Comparison of ENCODE assay signal across 8 mouse cellular contexts in genomic region chrX:10991871-10992210, GRCm38 (mm10).
DNase-seq lines count a peak whose midpoint lies in the region; ATAC-seq and TF ChIP-seq lines count a peak whose summit lies in the region.
"Had no signal": no experiment of that assay in that cellular context is flagged by ENCODE, and none has a peak within 500 bp of the region (broad histone marks: within the 10 kb centered on the region; RNA-seq: fewer than 3 reads in every experiment).

No protein-coding gene starts in this region.

- no peaks in the 10 kb centered on the region for H3K36me3 ChIP-seq in forebrain, embryonic 11.5 days (ENCODE audit: control insufficient read depth, insufficient read depth, low read length)
- no peaks in the 10 kb centered on the region for H3K36me3 ChIP-seq in hindbrain, postnatal 0 days (ENCODE audit: insufficient read depth, low read length)
- no peaks in the 10 kb centered on the region for H3K36me3 ChIP-seq in midbrain, embryonic 16.5 days (ENCODE audit: control insufficient read depth, insufficient read depth, low read length)

- H3K27me3 ChIP-seq in forebrain, embryonic 11.5 days (ENCODE audit: control insufficient read depth, insufficient read depth, low read length): no peaks in the 10 kb centered on the region
- no peaks in the 10 kb centered on the region for H3K27me3 ChIP-seq in hindbrain, postnatal 0 days (ENCODE audit: insufficient read depth, low read length)
- H3K27me3 ChIP-seq in midbrain, embryonic 16.5 days (ENCODE audit: control insufficient read depth, insufficient read depth, low read depth, low read length): no peaks in the 10 kb centered on the region

- no peaks in the 10 kb centered on the region; the same call in 1 of the 2 replicates for H3K4me1 ChIP-seq in forebrain, embryonic 11.5 days (replicated peaks; ENCODE audit: control insufficient read depth, insufficient read depth, low read length)
- H3K4me1 ChIP-seq in hindbrain, postnatal 0 days (ENCODE audit: insufficient read depth, low read length): no peaks in the 10 kb centered on the region
- H3K4me1 ChIP-seq in midbrain, embryonic 16.5 days (ENCODE audit: control insufficient read depth, insufficient read depth, low read length): peaks cover 5% of the 10 kb centered on the region; the same call in 1 of the 2 replicates

- no peak overlapping the region for H3K9ac ChIP-seq in forebrain, embryonic 11.5 days (ENCODE audit: low read length)
- H3K9ac ChIP-seq in hindbrain, postnatal 0 days (replicated peaks; ENCODE audit: low read length): no peak overlapping the region
- H3K9ac ChIP-seq in midbrain, embryonic 16.5 days (ENCODE audit: low read depth, low read length): peak overlapping the region; percentile 53; the same call in 1 of the 2 replicates
- H3K9ac ChIP-seq: liver, embryonic 14.5 days had no signal

- intact Hi-C loops in left cerebral cortex, postnatal 10 days (cut with DNase I): loop anchor here (10.0 kb wide), 1 partner anchor 277 kb away; the partner anchor contains the start of gene Mid1ip1

- peak overlapping the region; percentile 84 for H3K27ac ChIP-seq in forebrain, embryonic 11.5 days (ENCODE audit: low read depth, low read length)
- peak overlapping the region; percentile 72 for H3K27ac ChIP-seq in hindbrain, postnatal 0 days
- peak overlapping the region; percentile 85 for H3K27ac ChIP-seq in midbrain, embryonic 16.5 days (ENCODE audit: low read length)
- H3K27ac ChIP-seq: liver, embryonic 14.5 days had no signal

- ATAC-seq in forebrain, embryonic 11.5 days (replicated peaks; ENCODE audit: low FRiP score): peak; percentile 35; the same call in 1 of the 2 replicates
- ATAC-seq in hindbrain, postnatal 0 days: peak; percentile 46; the same call in 1 of the 2 replicates
- ATAC-seq in midbrain, embryonic 16.5 days: no peak; the same call in 1 of the 2 replicates
- ATAC-seq in monocyte, adult 5-6 weeks (replicated peaks; ENCODE audit: insufficient number of reproducible peaks, low FRiP score, low TSS enrichment, poor library complexity, severe bottlenecking): no peak
- ATAC-seq in megakaryocyte progenitor cell, adult 5-6 weeks (replicated peaks; ENCODE audit: poor library complexity): no peak

- WGBS in forebrain, embryonic 11.5 days: 27% methylated on average over 6 of the region's 6 CpGs
- 37% methylated on average over 6 of the region's 6 CpGs for WGBS in hindbrain, postnatal 0 days
- 25% methylated on average over 6 of the region's 6 CpGs for WGBS in midbrain, embryonic 16.5 days

- DNase-seq in left cerebral cortex, adult 11 months (ENCODE audit: low spot score): peak; percentile 0
- DNase-seq in left cerebral cortex, postnatal 10 days (ENCODE audit: extremely low spot score in 1 of 2, low spot score in 2 of 2): no peak
- no peak for DNase-seq in forebrain, embryonic 11.5 days (ENCODE audit: low spot score)
- peak; percentile 37 for DNase-seq in hindbrain, postnatal 0 days (ENCODE audit: low spot score)

- TF ChIP-seq CTCF in hindbrain, postnatal 0 days (IDR thresholded peaks at IDR 0.05; ENCODE audit: low read depth): no peak

- no peaks in the 10 kb centered on the region for H3K9me3 ChIP-seq in forebrain, embryonic 11.5 days (ENCODE audit: control insufficient read depth, low read length)
- H3K9me3 ChIP-seq in hindbrain, postnatal 0 days (ENCODE audit: low read length): no peaks in the 10 kb centered on the region
- H3K9me3 ChIP-seq in midbrain, embryonic 16.5 days (replicated peaks; ENCODE audit: control insufficient read depth, low read length, poor library complexity, severe bottlenecking): no peaks in the 10 kb centered on the region

- H3K4me3 ChIP-seq in forebrain, embryonic 11.5 days (ENCODE audit: low read depth, low read length): no peak overlapping the region
- H3K4me3 ChIP-seq in hindbrain, postnatal 0 days (ENCODE audit: low read length): no peak overlapping the region
- no peak overlapping the region for H3K4me3 ChIP-seq in midbrain, embryonic 16.5 days (ENCODE audit: low read depth, low read length)

- peak overlapping the region; percentile 43; the same call in 1 of the 2 replicates for H3K4me2 ChIP-seq in forebrain, embryonic 11.5 days (ENCODE audit: low read depth, low read length, severe bottlenecking)
- H3K4me2 ChIP-seq in hindbrain, postnatal 0 days (ENCODE audit: low read depth, low read length): peak overlapping the region; percentile 47
- H3K4me2 ChIP-seq in midbrain, embryonic 16.5 days (ENCODE audit: low read length): peak overlapping the region; percentile 54

Comparison
In these comparisons a context has a peak if more than half of its experiments do, and no peak if none do; other contexts are left out.
1. DNase-seq: peak in left cerebral cortex, adult 11 months (single experiment) and hindbrain, postnatal 0 days (single experiment); none in left cerebral cortex, postnatal 10 days (0 of 2) and forebrain, embryonic 11.5 days (single experiment).
2. ATAC-seq: peak in forebrain, embryonic 11.5 days (single experiment) and hindbrain, postnatal 0 days (single experiment); none in midbrain, embryonic 16.5 days (single experiment), monocyte, adult 5-6 weeks (single experiment) and megakaryocyte progenitor cell, adult 5-6 weeks (single experiment).
3. Peak in every context shown above with its lines, with median percentiles within 50 percentile points of each other: H3K27ac ChIP-seq and H3K4me2 ChIP-seq.